Mouse (Mus musculus) activated CD4-positive, CD25-positive, alpha-beta regulatory T cell, adult 4 months (primary cell): ENCODE results near the gene Cpeb2. TPM values are rescaled to one million over a fixed set of nuclear protein-coding genes. Genes with fewer than 3 reads are reported as not detected.

ENCODE experiments used
- ATAC-seq: one replicate; pipeline ENCODE4 v1.8.0; 2017
- polyA plus RNA-seq, 2 experiments: library from polyadenylated mRNA; unstranded; fragments of 100-300 nt; shearing (Covaris generic); gene quantifications; one replicate each; pipeline ENCODE4 v1.2.1; 2017

The Cpeb2 gene
- polyA plus RNA-seq, result 1 to 10 TPM; 2.5 to 4.0 TPM

DNA sequence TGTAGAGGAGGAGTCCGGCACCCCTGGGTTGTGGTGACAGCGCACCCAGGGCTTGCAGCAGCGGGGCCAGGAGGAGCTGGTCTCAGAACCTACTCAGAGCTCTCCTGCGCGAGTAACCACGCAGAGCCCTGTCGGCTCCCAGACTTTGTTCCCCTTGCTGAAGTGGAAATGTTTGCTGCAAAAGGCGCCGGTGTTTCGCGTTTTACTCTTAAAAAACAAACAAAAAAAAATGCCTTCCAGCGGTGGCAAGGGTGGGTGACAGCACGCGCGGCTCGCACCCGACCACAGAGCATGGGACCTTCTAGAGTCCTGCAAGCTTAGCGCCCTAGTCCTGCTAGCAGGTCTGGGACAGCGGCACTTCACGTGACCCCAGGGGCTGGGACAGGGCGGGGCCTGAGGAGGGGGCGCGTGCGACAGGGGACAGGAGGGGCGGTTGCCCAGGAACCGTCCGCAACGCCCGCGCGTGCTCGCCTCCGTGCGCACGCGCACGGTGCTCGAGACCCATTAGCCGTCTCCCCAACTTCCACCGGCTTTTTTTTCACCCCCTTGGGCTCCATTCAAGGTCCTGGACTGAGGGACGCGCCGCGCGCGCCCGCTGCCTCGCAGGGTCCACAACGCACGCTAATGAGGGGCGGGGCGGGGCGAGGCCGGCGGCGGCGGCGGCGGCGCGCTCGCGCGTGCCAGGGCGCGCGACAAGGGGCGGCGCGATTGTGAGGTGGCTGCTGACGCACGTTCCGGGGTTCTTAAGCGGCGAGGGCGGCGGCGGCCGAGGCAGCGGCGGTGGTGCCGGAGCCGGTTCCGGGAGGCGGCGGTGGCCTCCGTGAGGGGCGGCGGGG is at the start of gene Cpeb2:
TSS of gene Cpeb2 (plus strand) at position 691 of the 836 bp plus-strand sequence.
- peak; percentile 57 for ATAC-seq

- no peak for ATAC-seq
Measured at GRCm38 (mm10) chr5:43183556-43183955, 49.4 kb upstream of the Cpeb2 start.

- no peak for ATAC-seq
Measured at GRCm38 (mm10) chr5:43184834-43185233, 48.1 kb upstream of the Cpeb2 start.

GRCm38 (mm10) chr5:43185478-43185877 is 47.5 kb upstream of the Cpeb2 start:
- ATAC-seq, result no peak

GRCm38 (mm10) chr5:43200686-43201085 is 32.3 kb upstream of the Cpeb2 start:
- ATAC-seq, result no peak

DNA sequence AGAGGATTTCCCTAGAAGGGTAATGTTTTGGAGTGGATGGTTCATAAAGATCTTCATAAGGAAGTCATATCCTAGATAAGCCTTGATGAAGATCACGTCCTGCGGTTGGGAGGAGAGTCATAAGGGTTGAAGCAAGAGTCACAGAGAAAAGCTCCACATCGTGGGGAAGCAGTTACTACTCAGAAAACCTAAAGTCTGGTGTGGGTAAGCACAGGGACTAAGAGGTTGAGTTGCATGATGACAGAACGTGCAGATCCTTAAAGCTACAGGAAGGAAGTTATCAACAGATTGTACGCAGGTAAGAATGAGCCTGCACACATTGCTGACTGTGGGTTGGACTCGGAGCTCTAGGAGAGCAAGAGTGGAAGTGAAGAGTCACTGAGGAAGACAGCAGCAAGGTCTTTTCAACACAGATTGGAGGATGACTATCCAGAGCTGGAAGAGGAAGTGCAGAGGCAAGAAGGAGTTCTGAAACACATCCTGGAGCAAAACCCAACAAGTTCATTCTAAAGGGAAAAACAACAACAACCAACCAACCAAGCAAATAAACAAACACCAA is 26.4 kb upstream of the Cpeb2 start:
- ATAC-seq, result no peak

DNA sequence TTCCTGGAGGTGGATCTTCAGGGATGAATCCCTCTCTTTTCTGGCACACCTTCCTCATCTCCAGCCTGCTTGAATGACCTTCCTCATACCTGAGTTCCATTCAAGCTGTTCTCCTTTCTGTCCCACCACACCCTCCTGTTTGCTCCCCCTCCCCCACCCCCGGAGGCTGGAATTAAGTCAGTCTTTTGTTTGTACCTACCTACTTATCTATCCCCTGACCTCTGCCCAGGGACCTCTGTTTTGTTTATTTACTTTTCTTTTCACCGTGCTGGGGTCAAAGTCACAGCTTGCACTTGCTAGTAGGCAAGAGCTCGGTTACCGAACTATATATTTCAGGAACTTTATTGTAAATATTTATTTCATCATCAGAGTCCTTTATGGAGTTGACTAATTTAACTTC is 15.5 kb upstream of the Cpeb2 start:
- no peak for ATAC-seq

DNA sequence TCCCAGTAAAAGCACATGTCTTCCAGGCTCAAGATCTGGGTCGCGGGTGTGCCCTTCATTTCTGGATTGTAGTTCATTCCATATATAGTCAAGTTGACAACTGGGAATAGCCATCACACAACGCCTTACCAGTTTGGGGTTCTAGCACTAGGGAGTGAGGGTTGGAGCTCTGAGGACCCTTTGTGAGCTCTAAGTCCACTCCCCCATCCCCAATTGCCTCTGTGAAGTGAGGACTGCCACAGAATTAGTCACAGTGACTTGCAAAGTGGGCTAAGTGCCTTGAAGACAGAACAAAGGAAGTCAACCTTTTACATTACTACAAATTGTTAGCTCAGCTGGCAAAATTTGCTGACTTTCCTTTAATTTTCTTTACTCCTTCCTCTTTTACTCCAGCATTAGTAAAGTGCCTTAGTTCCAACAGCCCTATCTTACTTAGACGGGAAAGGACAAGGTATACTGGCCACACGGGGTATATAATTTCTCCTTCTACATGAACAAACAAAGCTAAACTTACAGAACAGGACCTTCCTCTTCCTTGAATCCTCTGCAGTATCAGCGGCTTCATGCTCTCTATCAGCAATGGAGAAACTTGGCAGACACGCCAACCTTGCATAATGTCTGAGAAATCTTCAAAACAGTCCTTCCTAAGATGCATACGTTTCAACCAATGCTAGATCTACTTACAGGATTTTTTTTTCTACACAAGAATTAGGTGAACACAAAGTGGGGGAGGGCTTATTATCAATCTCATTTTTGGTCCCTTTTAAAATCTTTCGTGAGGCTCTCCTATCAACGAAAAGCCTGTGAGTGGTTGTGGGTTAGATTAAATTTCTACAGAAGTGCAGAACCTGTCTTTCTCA is 14.8 kb upstream of the Cpeb2 start:
- ATAC-seq, result no peak

DNA sequence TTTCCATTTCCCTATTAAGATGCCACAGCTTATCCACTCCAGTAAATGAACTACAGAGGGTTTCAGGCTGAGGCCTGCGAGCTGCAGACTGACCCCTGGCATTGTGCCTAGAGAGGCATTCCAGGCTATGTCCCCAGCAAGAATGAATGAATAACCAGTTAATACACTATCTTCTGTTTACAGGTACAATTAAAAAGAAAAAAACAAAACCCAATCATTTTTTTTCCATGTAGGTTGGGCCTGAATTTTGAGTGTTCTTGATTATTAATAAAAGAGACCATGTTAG is 14.2 kb upstream of the Cpeb2 start:
- no peak for ATAC-seq

DNA sequence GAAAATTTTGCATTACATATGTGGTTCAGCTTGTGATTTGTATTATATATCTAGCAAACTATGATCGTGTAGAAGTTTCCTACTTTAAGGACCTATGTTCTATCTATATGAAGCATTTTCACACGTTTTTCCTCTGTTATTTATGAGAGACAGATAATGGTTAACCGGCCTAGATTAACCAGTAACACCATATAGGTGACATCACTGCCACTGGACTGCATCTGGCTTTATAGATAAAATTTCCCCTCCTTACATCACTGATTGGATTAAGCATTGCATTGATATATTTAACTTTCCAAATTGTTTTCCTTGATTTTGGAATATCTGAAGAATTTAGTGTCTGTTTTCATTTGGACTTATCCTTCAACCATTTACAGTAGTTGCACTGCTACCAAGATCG is 9.6 kb upstream of the Cpeb2 start:
- no peak for ATAC-seq

GRCm38 (mm10) chr5:43224245-43224644 is 8.7 kb upstream of the Cpeb2 start:
- ATAC-seq, result no peak

- no peak for ATAC-seq
Measured at GRCm38 (mm10) chr5:43226160-43226559, 6.8 kb upstream of the Cpeb2 start.

GRCm38 (mm10) chr5:43227607-43228006 is 5.4 kb upstream of the Cpeb2 start:
- no peak for ATAC-seq

DNA sequence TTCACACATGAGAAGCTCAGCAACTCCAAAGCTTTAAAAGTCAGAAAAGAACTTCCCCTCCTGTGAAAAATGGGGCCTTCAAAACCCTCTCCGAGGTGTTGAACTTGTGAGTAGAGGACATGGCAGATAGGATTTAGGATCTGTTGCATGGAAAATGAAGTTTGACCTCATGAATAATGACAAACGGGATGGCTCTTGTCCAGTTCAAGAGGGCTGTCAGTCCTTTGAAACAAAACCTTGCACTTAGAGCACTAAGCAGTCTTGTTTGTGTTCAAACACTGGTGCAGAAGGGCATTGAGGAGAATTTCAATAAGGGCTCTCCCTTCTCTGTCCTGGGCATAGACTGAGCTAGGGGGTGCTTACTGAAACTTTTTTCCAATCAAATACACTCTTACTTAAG is 1.9 kb upstream of the Cpeb2 start:
- ATAC-seq, result no peak

DNA sequence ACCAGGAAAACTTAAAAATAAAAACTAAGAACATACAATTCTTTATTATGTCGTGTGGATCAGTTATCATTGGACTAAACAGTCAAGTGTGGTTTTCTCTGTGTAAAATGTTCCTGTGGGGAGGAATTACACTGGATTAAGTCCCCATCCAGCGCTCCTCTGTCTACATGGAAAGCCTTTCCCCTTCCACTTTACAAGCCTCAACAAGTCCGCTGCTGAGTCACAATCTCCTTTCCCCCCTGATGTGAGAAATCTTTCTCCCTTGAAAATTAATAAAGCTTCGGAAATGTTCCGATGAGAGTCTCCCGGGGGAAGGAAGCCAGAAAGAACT is 856 bp upstream of the Cpeb2 start:
- ATAC-seq, result no peak

DNA sequence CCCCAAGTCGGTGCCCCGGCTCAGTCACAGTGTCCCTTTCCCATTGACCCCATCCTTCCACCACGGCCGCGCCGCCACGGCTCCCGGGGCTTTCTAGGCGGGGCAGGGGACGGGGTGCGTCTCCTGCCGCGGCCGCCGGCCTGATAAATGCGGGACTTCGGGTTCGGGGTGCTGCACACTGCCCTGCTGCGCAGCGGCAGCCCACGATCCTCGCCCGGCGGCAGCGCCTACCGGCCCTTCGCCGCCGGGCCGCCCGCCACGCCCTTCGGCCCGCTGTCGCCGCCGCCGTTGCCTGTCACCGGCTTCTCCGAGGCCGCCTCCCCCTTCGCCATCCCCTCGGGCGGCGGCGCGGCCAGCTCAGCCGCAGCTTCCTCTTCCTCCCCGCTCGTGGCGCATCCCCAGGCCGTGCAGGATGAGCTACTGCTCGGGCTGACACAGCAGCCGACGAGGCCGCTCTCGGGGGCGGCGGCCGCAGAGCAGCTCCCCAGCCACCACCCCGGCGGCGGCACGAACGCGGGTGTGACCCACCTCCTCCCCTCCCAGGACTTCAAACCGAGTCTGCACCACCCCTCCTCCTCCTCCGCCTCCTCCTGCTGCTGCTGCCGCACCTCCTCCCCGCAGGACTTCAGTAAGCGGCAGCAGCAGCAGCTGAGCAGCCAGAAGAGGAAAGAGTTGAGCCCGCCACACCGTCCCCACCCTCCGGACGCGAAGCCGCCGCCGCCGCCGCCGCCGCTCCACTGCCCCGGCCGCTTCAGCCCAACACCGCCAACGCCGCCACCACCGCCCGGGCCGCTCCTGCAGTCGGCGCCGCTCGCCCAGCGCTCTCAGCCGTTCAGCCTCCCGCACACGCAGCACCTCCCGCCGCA is 579 bp downstream of the Cpeb2 start:
- peak; percentile 64 for ATAC-seq

DNA sequence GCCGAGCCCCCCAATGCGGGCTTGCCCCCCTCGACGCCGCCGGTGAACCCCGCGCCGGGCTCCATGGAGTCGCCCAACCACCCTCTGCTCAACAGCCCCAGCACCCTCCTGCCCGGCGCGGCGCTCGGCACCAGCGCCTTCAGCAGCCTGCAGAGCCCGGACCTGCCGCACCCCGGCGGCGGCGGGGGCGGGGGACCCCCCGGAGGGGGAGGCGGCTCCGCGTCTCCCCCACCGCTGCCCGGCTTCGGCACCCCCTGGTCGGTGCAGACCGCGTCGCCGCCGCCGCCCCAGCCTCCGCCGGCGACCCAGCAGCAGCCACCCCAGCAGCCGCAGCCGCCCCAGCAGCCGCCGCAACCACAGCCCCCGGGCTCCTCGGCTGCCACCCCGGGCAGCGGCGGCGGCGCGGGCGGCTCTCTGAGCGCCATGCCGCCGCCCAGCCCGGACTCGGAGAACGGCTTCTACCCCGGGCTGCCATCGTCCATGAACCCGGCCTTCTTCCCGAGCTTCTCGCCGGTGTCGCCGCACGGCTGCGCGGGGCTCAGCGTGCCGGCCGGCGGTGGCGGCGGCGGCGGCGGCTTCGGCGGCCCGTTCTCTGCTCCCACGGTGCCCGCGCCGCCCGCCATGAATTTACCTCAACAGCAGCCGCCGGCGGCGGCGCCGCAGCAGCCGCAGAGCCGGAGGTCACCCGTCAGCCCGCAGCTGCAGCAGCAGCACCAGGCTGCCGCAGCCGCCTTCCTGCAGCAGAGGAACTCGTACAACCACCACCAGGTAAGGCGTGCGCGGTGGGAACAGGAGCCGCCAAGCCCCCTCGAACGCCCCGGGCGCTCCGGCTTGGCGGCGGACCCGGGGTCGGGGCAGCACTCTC is 1.6 kb downstream of the Cpeb2 start:
- ATAC-seq, result peak; percentile 10

DNA sequence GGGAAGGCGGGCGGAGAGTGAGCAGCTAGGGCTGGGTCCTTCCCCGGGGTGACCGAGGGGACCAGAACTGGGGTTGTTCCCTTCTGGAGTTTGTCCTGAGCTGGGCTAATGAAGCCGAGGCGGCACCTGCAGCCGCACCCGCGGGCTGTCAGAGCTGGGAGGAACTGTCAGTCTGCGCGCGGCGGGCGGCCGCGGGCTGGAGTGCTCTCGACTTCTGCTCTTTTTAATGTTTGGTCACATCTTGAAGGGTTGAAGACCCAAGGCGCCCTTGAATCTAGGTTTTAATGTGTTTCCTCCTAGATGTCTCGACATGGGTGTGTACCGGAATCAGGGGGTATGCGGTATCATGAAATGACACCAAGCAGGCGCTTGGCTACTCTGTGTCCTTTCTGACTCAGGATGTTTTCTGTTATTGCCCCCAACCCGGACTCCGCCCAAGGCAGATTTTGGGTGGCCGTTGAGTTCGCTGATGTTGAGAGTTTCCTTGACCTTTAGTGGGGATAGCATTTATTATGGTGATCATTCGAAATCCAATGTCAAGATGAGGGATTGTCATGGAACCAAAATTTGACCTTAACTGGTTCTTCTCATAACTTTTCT is 2.3 kb downstream of the Cpeb2 start:
- no peak for ATAC-seq

- no peak for ATAC-seq
Measured at GRCm38 (mm10) chr5:43235997-43236396, 3.0 kb downstream of the Cpeb2 start.

DNA sequence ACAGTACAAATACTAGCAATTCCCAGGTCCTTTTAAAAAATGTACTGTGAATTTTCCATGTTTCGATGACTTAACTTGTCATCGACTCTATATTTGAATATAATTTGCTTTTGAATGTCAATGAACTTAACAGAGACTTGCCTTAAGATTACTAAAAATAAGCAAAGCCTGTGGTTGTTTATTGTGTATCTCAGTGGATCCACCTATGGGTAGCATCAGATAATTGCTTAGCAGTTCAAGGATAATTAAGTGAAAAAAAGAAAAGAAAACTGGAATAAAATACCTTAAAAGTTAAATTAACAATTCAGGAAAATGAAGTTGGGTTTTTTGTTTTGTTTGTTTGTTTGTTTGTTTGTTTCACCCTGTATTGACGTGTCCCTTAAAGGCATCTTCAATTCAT is 3.5 kb downstream of the Cpeb2 start:
- ATAC-seq, result no peak

- ATAC-seq, result no peak
Measured at GRCm38 (mm10) chr5:43237238-43237637, 4.3 kb downstream of the Cpeb2 start.
